Mouse (Mus musculus): ENCODE measurements at regions not wholly inside any gene's neighbourhood (a gene's known extent, or its start where the extent isn't known, plus 50 kb on each side); places are given as distances from the start of the nearest gene placed in this dataset.

- Histone ChIP-seq H3K4me1 (ENCODE audit: insufficient read depth) (no peaks in the 10 kb centered on the region), H3K36me3 (ENCODE audit: insufficient read depth) (no peaks in the 10 kb centered on the region), H3K27ac (ENCODE audit: low read depth) (no peak overlapping the region), H3K4me2 (no peak overlapping the region), H3K9ac (no peak overlapping the region), H3K4me3 (ENCODE audit: low read depth, low read length) (no peak overlapping the region), H3K9me3 (ENCODE audit: low read depth, low read length) (no peaks in the 10 kb centered on the region), H3K27me3 (ENCODE audit: insufficient read depth, low read length) (no peaks in the 10 kb centered on the region)
- DNase-seq (no peak), ATAC-seq (ENCODE audit: insufficient read depth) (no peak)
- 80% methylated on average over 1 of the region's 1 CpGs for WGBS
- TF ChIP-seq CTCF (IDR thresholded peaks at IDR 0.05; ENCODE audit: low read depth) = no peak
These were observed 83.5 kb downstream of the Cct8l1 start for GRCm38 (mm10) chr5:25599363-25599762.

DNA sequence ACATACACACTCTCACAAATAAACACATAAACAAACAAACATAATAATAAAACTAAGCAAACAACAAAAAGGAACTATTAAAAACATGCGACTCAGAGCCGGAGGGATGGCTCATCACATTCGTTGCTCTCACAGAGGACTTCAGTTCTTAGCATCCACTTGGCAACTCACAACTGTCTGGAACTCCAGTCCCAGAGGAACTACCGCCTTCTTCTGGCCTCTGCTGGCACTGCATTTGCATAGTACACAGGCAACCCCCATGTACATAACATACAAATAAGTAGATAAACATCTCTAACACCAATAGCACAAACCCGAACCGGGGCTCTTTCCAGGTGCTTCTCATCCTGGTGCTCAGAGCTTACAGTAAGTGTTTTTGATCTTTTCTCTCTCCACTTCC, 81.9 kb downstream of the Cct8l1 start:
- 80% methylated on average over 6 of the region's 6 CpGs for WGBS
- Histone ChIP-seq H3K4me3 (ENCODE audit: low read depth, low read length) (no peak overlapping the region), H3K4me2 (no peak overlapping the region), H3K36me3 (ENCODE audit: insufficient read depth) (no peaks in the 10 kb centered on the region), H3K4me1 (ENCODE audit: insufficient read depth) (no peaks in the 10 kb centered on the region), H3K27ac (ENCODE audit: low read depth) (no peak overlapping the region), H3K9me3 (ENCODE audit: low read depth, low read length) (no peaks in the 10 kb centered on the region), H3K9ac (no peak overlapping the region), H3K27me3 (ENCODE audit: insufficient read depth, low read length) (no peaks in the 10 kb centered on the region)
- no peak for DNase-seq
- no peak for TF ChIP-seq CTCF (IDR thresholded peaks at IDR 0.05; ENCODE audit: low read depth)
- ATAC-seq (ENCODE audit: insufficient read depth) = no peak

GRCm38 (mm10) chr5:25591709-25592108, 75.8 kb downstream of the Cct8l1 start:
- Histone ChIP-seq H3K4me3 (ENCODE audit: low read depth, low read length) (no peak overlapping the region), H3K36me3 (ENCODE audit: insufficient read depth) (no peaks in the 10 kb centered on the region), H3K4me2 (no peak overlapping the region), H3K9me3 (ENCODE audit: low read depth, low read length) (no peaks in the 10 kb centered on the region), H3K4me1 (ENCODE audit: insufficient read depth) (no peaks in the 10 kb centered on the region), H3K9ac (no peak overlapping the region), H3K27ac (ENCODE audit: low read depth) (no peak overlapping the region), H3K27me3 (ENCODE audit: insufficient read depth, low read length) (no peaks in the 10 kb centered on the region)
- no peak for TF ChIP-seq CTCF (IDR thresholded peaks at IDR 0.05; ENCODE audit: low read depth)
- ATAC-seq (ENCODE audit: insufficient read depth) (no peak), DNase-seq (no peak)
